Mouse (Mus musculus): Measurements from ENCODE around the gene Ccr5.

GRCm38 (mm10) chr9:124118489-124118888 is 2.9 kb upstream of the Ccr5 start:
- TF ChIP-seq TAL1 (IDR thresholded peaks at IDR 0.05; ENCODE audit: low read length) (no peak), GATA1 (IDR thresholded peaks at IDR 0.05; ENCODE audit: low read length) (no peak)
